Mouse (Mus musculus) kidney, adult 2 months (tissue): ENCODE data around the gene Kyat3.

ENCODE experiments used
- CTCF ChIP-seq: fragments of 200-500 bp; conservative IDR thresholded peaks from 2 replicates; pipeline ENCODE4 v1.5.1; 2011; ENCODE audit warnings: low read depth, mild to moderate bottlenecking, control low read depth, low read length, moderate library complexity, mixed read lengths; ENCODE audit not compliant: insufficient read depth, insufficient read length
- POLR2A ChIP-seq: fragments of 200-500 bp; IDR thresholded peaks from one replicate; pipeline ENCODE4 v1.6.1; 2011; ENCODE audit warnings: low read depth, low read length, control low read depth

- peak; percentile 77 for TF ChIP-seq CTCF
- TF ChIP-seq POLR2A: no peak
These were observed 43.4 kb downstream of the Kyat3 start for GRCm38 (mm10) chr3:142743973-142744898.
